Mouse (Mus musculus) large intestine, adult 2 months (tissue): ENCODE results near the gene Hsd17b12. TPM values are rescaled to one million over a fixed set of nuclear protein-coding genes. Genes with fewer than 3 reads are reported as not detected.

Source experiments
- DNase-seq: peaks from one replicate; pipeline ENCODE4 v3.0.0-alpha.2; 2012; ENCODE audit warnings: low read depth, low spot score
- WGBS: fragments of 180-500 bp; shearing (Covaris S2); methylation state at CpG from one replicate; pipeline ENCODE4 v1.1.7; 2018; 5-methylcytosine and 5-hydroxymethylcytosine counted together
- polyA plus RNA-seq: library from polyadenylated mRNA; depleted of rRNA; stranded (reverse); fragments of >200 nt; gene quantifications from 2 replicates; pipeline ENCODE4 v1.2.3, GENCODE M21; 2012; rRNA removed

Hsd17b12 gene
- polyA plus RNA-seq, result 39.0 and 43.9 TPM in 2 replicates

DNA sequence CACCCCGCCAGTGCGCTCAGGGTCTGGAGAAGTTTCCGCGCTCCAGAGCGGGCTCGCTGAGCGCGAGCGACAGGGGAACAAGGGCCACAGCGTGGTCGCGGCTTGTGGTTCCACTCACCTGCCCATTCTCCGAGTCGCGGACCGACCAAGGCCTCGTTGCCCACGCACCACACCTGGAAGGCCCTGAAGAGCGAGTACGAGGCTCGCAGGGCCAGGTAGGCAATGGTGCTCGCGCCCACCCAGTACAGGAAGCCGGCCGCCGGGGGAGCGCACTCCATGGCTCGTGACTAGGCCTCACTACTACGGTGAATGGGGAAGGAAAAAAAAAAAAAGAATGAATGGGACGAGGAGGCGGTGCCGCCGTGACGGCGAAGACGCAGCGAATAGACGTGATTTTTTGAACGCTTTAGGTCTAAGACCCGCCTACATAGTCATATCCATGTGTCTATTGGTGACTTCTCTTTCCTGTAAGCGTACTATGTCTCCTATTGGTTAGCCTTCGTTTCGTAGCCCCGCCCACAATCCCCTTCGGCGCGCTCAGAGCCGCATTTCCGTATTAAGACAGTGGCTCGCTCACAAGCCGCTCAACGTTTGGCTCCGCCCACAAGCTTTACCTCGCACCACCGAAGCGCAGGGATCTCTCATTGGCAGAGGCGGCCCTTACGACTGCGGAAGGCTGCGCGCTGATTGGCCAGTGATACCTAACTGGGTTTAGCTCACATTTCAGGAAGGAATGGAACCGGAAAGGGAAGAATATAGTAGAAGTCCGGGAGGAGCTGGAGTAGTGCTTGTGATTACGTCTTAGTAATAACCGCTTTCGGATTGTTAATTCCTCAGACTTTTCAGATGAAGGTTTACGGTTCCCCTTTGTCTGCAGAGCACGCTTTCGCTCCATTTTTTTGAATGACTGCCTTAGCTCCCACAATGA lies at the start of gene Hsd17b12:
TSS of gene Hsd17b12 (minus strand) at position 373 of the 928 bp plus-strand sequence.
- peak; percentile 99 for DNase-seq
- WGBS, result under 1% methylated on average over 69 of the region's 69 CpGs

DNA sequence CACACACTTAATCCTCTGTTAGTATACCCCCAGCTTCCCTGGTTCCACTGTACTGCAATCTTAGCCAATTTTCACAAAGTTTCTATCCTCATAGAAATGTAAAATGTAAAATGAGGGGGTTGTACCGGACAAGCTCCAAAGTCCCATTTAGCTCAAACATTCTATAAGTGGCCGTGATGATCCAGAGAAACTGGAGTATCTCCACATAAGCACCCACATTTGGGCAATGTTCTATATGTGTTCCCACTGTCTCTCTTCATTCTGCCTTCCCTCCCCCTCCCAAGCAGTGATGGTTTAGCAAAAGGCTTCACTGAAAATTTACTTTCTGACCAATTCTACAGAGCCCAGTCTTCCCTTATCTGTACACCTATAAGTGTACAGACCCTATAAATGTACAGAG lies 27.1 kb upstream of the Hsd17b12 start:
- WGBS, result 78% methylated on average over 2 of the region's 2 CpGs
- DNase-seq, result no peak

DNA sequence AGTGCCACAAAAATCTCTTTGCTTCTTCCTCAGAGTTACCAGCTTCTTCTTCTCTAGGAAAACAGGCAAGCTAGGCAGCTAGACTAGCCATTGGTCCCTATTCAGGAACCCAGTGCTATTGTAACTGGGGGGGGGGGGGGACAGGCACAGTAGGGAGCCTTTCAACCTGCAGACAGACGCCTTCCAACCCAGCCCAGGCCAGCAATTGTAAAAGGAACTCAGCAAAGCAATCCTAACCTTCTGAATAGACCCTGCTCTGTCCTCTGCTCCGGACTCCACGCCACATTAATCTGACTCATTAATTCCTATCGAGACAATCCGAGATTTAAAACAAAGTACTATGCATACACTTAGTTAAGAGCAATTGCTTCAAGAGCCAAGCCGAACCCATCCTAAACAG lies 26.4 kb upstream of the Hsd17b12 start:
- no peak for DNase-seq
- 35% methylated on average over 6 of the region's 6 CpGs for WGBS

DNA sequence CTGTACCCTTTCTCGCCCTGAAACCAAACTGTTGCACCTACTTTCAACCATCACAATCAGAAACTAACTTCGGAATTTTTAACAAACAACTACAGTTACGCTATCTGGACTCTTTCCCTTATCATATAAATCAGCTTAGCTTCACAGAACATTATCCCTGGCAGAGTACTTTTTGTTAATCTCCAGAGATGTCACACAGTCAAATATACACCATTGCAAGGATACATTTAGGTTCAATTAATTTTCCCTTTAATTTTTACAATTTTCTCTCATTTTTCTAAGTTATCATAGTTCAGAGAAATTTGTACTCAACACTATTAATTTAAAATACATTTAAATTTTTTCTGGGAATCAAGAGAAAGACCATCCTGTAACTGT lies 21.3 kb upstream of the Hsd17b12 start:
- DNase-seq, result no peak
- 2% methylated on average over 3 of the region's 3 CpGs for WGBS

DNA sequence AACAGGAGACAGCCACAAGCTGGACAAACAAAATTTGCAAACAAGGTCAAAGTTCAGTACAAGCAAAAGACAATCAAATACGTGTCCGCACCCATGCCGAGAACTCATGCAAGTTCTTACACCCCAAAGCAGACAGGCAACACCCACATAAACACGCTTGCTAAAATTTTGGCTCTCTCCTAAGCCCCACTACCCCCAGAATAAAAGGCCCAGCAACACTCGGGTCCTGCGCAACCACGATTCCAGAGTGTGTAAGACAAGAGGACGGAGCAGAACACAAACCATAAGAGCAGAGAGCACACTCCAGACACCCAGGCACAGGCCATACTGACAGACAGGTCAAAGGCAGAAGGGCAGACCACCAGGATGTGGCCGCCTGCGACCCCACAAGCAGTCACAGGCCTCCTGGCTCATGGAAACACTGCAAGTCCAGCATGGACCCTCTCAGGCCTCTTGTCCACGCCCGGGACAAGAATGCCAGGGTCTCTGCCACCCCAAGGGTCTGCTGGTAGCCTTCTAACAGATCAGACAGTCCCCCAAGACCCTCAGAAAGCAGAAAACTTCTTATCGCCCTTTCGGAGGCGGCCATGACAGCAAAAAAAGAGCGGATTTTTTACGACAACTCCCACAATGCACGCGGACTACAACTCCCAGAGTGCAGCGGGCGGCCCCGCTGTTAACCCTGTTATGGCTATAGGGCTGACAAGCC lies 20.7 kb upstream of the Hsd17b12 start:
- under 1% methylated on average over 22 of the region's 22 CpGs for WGBS
- DNase-seq, result peak; percentile 63

DNA sequence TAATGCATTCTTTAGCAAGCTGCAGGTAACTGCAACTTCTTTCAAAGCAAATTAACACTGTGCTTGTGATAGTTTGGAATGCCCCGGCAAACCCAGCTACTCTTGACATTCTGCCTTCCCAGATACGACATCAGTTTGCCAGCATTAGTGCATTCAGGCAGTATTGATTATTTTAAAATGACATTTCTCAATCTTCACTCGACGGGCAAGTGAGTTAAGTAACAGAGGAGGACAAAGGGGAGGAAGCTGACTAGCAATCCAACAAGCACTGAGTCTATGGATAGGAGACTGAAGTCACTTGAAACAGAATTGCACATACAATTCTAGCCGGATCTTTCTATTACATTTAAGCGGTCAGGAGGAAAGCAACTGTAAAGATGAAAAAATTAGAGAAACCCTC lies 19.5 kb upstream of the Hsd17b12 start:
- 77% methylated on average over 6 of the region's 6 CpGs for WGBS
- no peak for DNase-seq

DNA sequence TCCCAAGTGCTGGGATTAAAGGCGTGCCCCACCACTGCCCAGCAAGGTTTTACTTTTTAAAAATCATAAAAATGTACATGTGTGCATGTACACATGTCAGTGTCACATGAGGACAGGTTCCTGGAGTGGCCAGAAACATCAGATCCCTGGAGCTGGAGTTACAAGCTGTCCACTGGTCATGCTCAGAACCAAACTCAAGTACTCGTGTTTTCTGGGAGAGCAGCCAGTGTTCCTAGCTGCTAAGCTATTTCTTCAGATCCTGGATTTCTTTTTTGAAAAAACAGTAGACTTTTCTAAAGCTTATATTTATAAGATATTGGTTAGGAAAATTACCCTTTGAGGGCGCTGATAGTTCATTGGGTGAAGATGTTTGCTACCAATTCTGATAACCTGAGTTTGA lies 18.6 kb upstream of the Hsd17b12 start:
- no peak for DNase-seq
- WGBS, result 89% methylated on average over 3 of the region's 3 CpGs

DNA sequence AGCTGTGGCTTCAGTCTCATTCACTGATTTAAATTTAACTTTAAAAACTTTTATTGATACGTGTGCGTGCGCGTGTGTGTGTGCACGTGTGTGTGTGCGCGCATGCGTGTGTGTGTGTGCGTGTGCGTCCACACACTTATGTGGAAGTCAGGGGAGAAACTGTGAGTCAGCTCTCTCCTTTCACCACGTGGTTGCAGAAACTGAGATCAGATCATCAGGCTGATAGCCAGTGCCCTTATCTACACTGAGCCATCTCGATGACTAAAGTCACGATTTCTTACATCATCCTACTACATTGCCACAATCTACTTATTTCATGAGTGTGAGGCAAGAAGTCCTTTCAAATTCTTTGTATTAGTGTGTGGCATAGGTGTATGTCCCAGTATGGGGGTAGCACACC lies 15.8 kb upstream of the Hsd17b12 start:
- DNase-seq, result no peak
- WGBS, result 88% methylated on average over 13 of the region's 13 CpGs

DNA sequence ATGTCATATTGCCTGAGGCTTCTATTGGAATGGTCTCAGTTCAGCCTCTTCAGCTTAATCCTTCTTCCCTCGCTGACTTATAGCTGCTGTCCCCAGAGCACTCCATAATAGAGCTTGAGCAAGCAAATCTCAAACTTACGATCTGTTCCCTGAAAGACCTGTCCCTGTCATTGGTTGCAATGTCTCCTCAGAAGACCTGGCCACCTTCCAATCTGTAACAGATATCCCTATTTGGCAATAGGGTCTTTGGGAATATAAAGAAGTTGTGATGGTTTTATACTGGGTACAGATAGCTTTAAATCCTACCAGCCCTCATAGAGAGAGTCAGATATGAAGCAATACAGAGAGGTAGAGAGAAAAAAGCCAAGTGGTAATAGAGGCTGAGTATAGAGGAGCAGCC lies 5.4 kb upstream of the Hsd17b12 start:
- no peak for DNase-seq
- WGBS, result 47% methylated on average over 2 of the region's 2 CpGs

DNA sequence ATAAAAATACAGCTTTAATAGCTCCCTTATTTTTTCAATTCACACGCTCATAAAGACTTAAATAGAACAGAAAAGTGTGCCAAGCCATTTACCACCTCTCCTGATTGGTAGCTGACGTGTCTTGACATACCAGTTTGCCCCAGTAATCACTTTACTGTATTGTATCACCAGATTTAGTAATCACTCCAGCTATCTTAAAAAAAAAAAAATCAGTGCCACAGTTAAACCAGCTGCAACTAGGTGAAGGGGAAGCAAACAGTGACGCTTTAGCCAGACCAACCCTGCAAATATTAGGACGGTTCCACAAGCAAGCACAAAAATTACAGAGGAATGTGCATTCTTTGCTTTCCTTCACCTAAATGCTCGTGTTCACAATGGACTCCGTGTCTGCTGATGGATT lies 4.4 kb upstream of the Hsd17b12 start:
- no peak for DNase-seq

DNA sequence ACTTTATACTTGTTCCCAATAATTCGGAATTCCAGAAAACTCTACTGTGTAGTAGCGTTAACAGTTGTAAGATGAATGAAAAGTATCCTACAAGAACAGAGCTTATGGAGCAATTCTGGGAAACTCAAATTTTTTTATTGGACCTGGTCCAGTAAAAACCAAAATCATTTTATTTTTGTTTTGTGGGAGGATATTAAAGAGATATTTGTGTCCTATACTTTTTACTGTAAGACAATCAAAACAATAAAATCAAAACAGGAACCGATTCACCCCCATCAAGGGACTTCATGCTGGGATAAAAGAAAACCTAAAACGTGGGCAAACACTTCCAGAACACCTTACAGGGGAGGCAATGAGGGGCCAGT lies 738 bp upstream of the Hsd17b12 start:
- 14% methylated on average over 4 of the region's 4 CpGs for WGBS
- no peak for DNase-seq

More for the DNA sequence above, 4.4 kb upstream of the Hsd17b12 start:
- WGBS, result 37% methylated on average over 6 of the region's 6 CpGs

DNA sequence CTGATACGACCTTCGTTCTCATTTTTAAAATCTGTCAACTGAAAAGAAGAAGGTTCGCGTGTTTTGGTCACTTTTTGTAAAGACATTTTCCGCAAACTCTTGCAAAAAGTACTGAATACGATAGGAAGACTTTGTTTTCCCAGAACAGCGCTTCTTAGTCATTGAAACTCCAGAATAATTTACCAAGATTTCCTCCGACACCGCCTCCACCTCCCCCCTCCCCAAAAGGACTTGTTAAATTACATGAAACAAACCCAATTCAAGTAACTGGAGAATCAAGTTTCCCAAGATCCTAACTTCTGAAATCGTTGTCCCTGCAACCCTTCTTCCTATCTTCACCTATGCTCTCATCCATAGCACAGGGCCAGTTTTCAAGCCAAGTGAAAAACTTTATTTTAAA lies 713 bp downstream of the Hsd17b12 start:
- WGBS, result 2% methylated on average over 10 of the region's 10 CpGs
- DNase-seq, result no peak

DNA sequence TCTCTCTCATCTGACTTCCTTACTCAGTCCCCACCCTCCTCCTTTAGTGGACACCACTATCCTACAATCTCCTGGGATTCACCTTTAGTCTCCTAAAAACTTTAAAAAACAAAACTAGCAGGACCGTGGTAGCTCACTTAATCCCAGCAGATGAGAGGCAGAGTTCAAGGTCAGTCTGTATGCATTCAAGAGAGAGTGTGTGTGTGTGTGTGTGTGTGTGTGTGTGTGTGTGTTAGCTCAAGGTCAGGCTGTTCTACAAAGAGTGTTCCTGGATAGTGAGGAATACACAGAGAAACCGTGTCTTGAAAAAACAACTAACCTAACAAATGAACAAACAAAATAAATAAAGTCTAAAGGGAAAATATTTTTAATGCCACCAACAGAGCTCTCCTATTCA lies 12.6 kb downstream of the Hsd17b12 start:
- no peak for DNase-seq
- 32% methylated on average over 2 of the region's 2 CpGs for WGBS

DNA sequence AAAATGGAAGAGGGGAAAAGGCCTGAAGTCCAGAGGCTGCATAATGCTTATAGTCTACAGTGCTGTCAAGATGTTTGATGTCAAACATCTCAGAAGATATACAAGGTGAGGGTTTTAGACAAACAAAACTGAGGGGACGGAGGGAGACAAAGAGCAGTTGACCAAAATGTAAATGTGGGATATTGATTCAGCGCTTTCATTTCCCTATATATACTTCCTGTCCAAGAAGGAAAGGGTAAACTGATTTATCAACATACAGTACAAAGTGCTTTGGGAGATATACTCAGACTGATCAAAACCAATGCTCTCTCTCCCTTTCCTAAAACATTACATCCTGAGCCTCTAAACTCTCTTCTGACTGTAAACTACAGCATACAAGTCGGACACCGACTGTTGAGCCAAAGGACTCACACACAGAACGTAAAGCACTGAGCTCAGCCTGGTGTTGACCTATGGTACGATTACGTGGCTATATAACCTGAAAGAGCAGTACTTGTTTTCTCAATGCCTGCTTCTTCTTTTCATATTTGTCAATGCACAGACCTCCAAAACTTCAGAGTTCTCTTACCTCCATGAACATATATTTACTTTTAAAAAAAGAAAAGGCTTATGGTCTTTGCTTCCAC lies 13.1 kb downstream of the Hsd17b12 start:
- no peak for DNase-seq
- 53% methylated on average over 7 of the region's 7 CpGs for WGBS

DNA sequence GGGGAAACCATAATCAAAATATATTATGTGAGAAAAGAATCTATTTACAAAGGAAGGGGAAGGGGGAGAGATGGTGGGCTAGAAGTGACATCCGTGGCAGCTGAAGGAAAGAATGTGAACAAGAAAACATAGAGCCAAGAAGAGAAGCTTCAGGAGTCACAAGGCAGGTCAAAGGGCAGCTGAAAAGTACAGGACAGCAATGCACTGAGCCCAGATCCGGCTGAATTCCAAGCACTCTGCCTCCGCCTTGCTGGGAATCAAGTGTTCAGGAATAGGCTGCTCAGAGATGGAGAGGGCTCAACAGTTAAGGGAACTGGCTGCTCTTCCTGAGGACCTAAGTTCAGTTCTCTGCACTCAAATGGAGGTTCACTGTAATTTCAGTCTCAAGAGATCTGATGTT lies 16.5 kb downstream of the Hsd17b12 start:
- DNase-seq, result no peak
- WGBS, result 66% methylated on average over 3 of the region's 3 CpGs

DNA sequence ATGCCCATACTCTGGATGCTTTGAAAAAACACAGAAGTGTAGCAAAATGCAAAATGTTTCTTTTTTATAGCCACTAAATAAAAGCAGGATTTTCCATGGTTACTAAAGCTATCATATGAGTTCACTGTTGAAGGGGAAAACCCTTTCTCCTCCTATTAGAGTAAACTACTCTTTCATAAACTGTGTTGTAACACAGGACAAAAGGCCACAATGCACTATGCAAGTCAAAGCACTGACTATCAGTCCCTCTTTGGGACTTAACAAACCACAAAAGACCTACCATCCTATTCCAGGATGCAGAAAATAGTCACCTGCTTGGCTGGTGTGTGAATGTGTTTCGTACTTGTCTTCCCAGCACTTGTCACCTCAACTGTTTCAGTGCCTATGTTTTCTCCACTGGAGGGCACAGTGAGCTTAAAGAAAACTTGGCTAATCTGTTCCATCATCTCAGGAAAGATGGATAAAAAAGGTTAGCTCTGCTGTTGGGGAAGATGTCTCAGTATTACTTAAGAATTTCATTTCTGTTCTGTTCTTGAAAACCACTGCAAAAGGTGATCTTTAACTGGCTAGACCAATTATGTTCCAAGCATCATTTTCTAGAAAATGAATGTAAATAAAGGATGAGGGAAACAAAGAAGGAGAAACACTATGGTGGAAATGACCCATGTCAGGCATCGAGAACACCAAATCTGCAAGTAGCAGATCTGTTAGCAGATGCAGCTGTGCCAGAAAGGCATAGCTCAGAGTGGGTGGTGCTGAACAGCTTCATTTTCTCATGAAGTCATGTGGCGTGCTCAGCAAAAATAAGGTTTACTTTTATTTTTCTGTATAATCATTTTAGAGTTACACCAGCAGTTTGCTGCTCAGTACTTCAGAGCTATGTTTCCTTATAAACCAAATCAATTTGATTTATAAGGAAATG lies 19.0 kb downstream of the Hsd17b12 start:
- WGBS, result 79% methylated on average over 3 of the region's 3 CpGs
- DNase-seq, result no peak

DNA sequence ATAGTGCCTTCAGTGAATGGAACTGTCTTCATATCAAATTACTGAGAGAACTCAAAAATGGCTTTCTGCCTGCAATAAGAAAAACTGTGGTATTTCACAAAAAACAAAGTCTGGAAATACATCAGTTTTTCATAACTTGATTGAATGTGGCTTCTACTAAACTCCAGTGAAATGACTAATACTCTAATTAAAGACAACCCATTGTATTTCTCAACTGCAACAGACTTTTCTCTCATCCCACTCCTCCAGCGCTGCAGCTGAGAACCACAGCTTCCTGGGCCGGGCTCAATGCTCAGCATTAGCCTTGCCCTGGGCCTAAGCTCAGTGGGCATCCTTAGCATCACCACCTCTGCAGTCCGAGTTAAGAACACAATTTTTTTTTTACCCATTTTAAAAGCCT lies 20.9 kb downstream of the Hsd17b12 start:
- no peak for DNase-seq

DNA sequence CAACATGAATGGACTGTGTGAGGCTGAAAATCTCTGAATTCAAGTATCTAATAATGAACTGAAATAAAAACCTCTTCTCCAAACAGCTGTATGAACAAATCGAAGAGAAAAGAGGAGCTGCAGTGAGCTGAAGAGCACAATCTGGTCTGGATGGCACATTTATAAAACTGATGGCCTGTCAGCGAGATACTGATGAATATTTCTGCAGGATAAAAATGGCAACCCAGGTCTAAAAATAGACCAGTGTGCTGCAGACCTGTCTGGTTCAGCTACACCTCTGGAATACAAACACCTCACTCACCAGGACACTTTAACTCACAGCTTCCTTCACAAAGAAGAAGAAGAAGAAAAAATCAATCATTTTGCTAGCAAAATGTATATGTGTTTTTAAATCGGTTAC lies 29.3 kb downstream of the Hsd17b12 start:
- 89% methylated on average over 3 of the region's 3 CpGs for WGBS
- no peak for DNase-seq

More for the DNA sequence above, 20.9 kb downstream of the Hsd17b12 start:
- WGBS, result 87% methylated on average over 3 of the region's 3 CpGs

DNA sequence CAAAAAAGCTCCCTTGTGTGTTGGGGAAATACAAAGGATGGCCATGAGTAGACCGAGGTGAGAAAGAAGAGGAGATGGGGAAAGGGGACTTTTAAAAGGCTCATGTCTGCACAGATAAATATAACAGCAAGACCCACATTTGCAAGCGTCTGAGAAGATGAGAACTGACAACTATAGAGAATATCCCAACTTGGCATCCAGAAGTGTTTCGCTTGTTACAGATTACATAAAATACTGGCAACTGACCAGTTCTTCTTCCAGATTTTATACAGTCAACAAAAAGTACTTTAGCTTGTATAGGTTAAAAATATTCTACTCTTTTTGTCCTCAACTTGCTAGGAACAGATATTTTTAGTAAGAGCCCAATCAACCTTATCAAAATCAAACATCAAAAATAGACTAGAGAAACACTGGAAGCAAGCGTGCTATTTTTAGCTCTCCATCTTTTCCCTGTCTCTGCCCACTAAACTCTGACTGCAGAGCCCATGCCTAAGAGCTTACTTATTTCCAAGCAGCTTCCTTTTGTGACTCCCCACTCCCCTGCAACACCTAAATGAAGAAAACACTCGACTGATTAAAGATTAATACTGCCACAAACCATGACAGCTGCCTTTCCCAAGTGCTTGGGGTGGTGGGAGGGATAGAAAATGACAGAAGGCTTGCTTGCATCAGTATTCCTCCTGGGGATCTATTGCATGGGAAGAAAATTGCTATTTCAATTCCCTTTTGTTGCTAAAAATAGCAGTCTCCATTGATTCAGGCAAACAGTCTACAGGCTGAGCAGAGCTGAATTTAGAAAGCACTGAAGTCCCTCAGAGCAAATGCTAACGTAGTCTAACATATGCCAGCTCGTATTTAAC lies 35.4 kb downstream of the Hsd17b12 start:
- 56% methylated on average over 7 of the region's 7 CpGs for WGBS
- DNase-seq, result no peak
